Mouse (Mus musculus): Measurements from ENCODE around the gene Nusap1.

DNA sequence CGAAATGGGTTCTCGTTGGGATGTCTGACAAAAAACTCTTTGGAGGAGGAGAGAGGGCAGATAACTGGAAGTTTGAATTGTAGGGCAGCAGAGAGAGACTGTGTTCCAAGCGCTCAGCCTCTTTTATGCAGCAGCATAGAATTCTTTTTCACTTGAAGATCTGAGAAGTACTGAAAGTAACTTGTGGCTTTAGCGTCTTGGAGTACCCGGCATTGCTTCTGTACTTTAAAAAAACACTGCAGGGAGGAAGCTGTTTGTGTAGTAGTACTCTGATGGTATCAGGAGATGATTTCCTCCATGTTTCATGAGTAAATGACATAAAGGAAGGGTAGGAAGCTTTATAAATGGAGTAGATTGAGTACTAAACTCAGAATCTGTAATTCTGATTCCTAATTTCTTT, 57.7 kb downstream of the Nusap1 start:
- TF ChIP-seq POLR2A (IDR thresholded peaks at IDR 0.05; ENCODE audit: low read depth, low read length) = no peak
- no peak for TF ChIP-seq CTCF (IDR thresholded peaks at IDR 0.05; ENCODE audit: extremely low read depth, insufficient read length, insufficient replicate concordance, low read depth, low read length)

All from small intestine, adult 2 months (tissue).